Mouse (Mus musculus) colon, adult 2 months (tissue): ENCODE measurements around the gene Scrn1. TPM values are rescaled to one million over a fixed set of nuclear protein-coding genes. Genes with fewer than 3 reads are reported as not detected.

ENCODE experiments used
- polyA plus RNA-seq: library from polyadenylated mRNA; depleted of rRNA; stranded (reverse); fragments of >200 nt; gene quantifications from 2 replicates; pipeline ENCODE4 v1.2.3, GENCODE M21; 2012; rRNA removed

Scrn1 gene
- 2.6 and 3.2 TPM in 2 replicates for polyA plus RNA-seq

GRCm38 (mm10) chr6:54565665-54566545 is at the start of gene Scrn1:
TSS of gene Scrn1 (minus strand) at chr6:54566489.

GRCm38 (mm10) chr6:54597208-54597607 is 30.9 kb upstream of the Scrn1 start, which contains the start of gene Fkbp14:
TSS of gene Fkbp14 (minus strand) at chr6:54597308.

GRCm38 (mm10) chr6:54594469-54595329 is 28.4 kb upstream of the Scrn1 start, which contains the start of gene Plekha8:
TSS of gene Plekha8 (plus strand) at chr6:54595111.

Other genes with a start within 250 kb of the Scrn1 start
- gene Prr15, start 240.7 kb downstream of the Scrn1 start, polyA plus RNA-seq = 20.3 and 26.6 TPM in 2 replicates
- gene Wipf3, start 136.9 kb downstream of the Scrn1 start, polyA plus RNA-seq = 0.75 and 0.93 TPM in 2 replicates
- 12.6 and 13.3 TPM in 2 replicates for gene Plekha8, start 28.6 kb upstream of the Scrn1 start, polyA plus RNA-seq
- gene Fkbp14, start 30.8 kb upstream of the Scrn1 start, polyA plus RNA-seq = 2.7 and 3.6 TPM in 2 replicates
- gene Mturn, start 115.1 kb upstream of the Scrn1 start, polyA plus RNA-seq = 4.3 and 6.9 TPM in 2 replicates